Mouse (Mus musculus) cerebellum, adult (tissue): ENCODE data around the gene Ap4e1.
"Not testable (repeated sequence)": the region's sequence is repeated elsewhere in the genome, so short reads cannot be mapped to it uniquely, and the experiment has no call there.

ENCODE experiments used
- ATAC-seq: cut with Nextera tagmentation; 2 replicates; pipeline ENCODE4 v1.9.2; 2017; ENCODE audit warnings: mild to moderate bottlenecking, moderate library complexity, mixed read lengths; ENCODE audit not compliant: insufficient number of reproducible peaks, low FRiP score, low TSS enrichment

Ap4e1 gene

GRCm38 (mm10) chr2:127074116-127074515 is 65.6 kb downstream of the Ap4e1 start:
- ATAC-seq: no peak

GRCm38 (mm10) chr2:127077611-127078010 is 69.1 kb downstream of the Ap4e1 start:
- ATAC-seq: no peak

GRCm38 (mm10) chr2:127079066-127079465 is 70.5 kb downstream of the Ap4e1 start:
- not testable (repeated sequence) for ATAC-seq

GRCm38 (mm10) chr2:127079881-127080590 is 71.5 kb downstream of the Ap4e1 start:
- no peak for ATAC-seq

GRCm38 (mm10) chr2:127080591-127081218 is 72.2 kb downstream of the Ap4e1 start:
- no peak for ATAC-seq

- no peak for ATAC-seq
Observed at GRCm38 (mm10) chr2:127086235-127086634, 77.7 kb downstream of the Ap4e1 start.

- not testable (repeated sequence) for ATAC-seq
Observed at GRCm38 (mm10) chr2:127090151-127090550, 81.6 kb downstream of the Ap4e1 start.

- ATAC-seq: no peak
Observed at GRCm38 (mm10) chr2:127092000-127092399, 83.5 kb downstream of the Ap4e1 start.

- ATAC-seq: no peak
Observed at GRCm38 (mm10) chr2:127108986-127109385, 100.5 kb downstream of the Ap4e1 start.
